Mouse (Mus musculus) midbrain, embryonic 14.5 days (tissue): ENCODE results near the gene 1700016D06Rik. TPM values are rescaled to one million over a fixed set of nuclear protein-coding genes. Genes with fewer than 3 reads are reported as not detected.

Experiments used
- ATAC-seq: fragments of 200-750 bp; cut with Nextera tagmentation; 2 replicates; pipeline ENCODE4 v1.8.0; 2017; ENCODE audit warnings: moderate number of reproducible peaks, moderate library complexity; ENCODE audit not compliant: low FRiP score, low TSS enrichment
- DNase-seq: peaks from one replicate; pipeline ENCODE4 v3.0.0-alpha.2; 2015
- H3K27ac ChIP-seq: fragments of 300-500 bp; sonication (generic); replicated peaks from 2 replicates; pipeline ENCODE4 v1.5.1; 2014; ENCODE audit warnings: mild to moderate bottlenecking, low read depth, low read length, moderate library complexity
- H3K27me3 ChIP-seq: fragments of 300-500 bp; sonication (generic); 2 replicates; pipeline ENCODE4 v1.6.1; 2014; ENCODE audit warnings: low read length, control low read depth, mixed read lengths; ENCODE audit not compliant: control insufficient read depth, insufficient read depth
- H3K36me3 ChIP-seq: fragments of 300-500 bp; sonication (generic); 2 replicates; pipeline ENCODE4 v1.6.1; 2014; ENCODE audit warnings: low read length, control low read depth; ENCODE audit not compliant: control insufficient read depth, insufficient read depth
- H3K4me1 ChIP-seq: fragments of 300-500 bp; sonication (generic); 2 replicates; pipeline ENCODE4 v1.6.1; 2014; ENCODE audit warnings: mild to moderate bottlenecking, antibody characterized with exemption, low read length, control low read depth; ENCODE audit not compliant: control insufficient read depth, insufficient read depth
- H3K4me2 ChIP-seq: fragments of 300-500 bp; sonication (generic); 2 replicates; pipeline ENCODE4 v1.6.1; 2014; ENCODE audit warnings: mild to moderate bottlenecking, low read length, moderate library complexity
- H3K4me3 ChIP-seq: fragments of 300-500 bp; sonication (generic); replicated peaks from 2 replicates; pipeline ENCODE4 v1.5.1; 2014; ENCODE audit warnings: low read depth, low read length
- H3K9ac ChIP-seq: fragments of 300-500 bp; sonication (generic); replicated peaks from 2 replicates; pipeline ENCODE4 v1.6.1; 2014; ENCODE audit warnings: mild to moderate bottlenecking, low read length, moderate library complexity
- H3K9me3 ChIP-seq: fragments of 300-500 bp; sonication (generic); 2 replicates; pipeline ENCODE4 v1.6.1; 2016; ENCODE audit warnings: low read length, control low read depth, mixed read lengths; ENCODE audit not compliant: control insufficient read depth
- WGBS: fragments of 180-500 bp; shearing (Covaris S2); extraction: QIAGEN DNeasy Blood & Tissue Kit; methylation state at CpG from one replicate; pipeline ENCODE4 v1.1.7; 2014; 5-methylcytosine and 5-hydroxymethylcytosine counted together
- polyA plus RNA-seq: library from polyadenylated mRNA; unstranded; fragments of >200 nt; fragmentation: Nextera tagmentation; extraction: Ambion mirVana; gene quantifications from 2 replicates; pipeline ENCODE4 v1.2.1, GENCODE M21; 2014

Gene 1700016D06Rik
- polyA plus RNA-seq, 1 experiment from 2014 or later: not detected

- Histone ChIP-seq H3K4me3 (peak overlapping the region; percentile 76), H3K36me3 (peaks cover 15% of the 10 kb centered on the region), H3K27me3 (0 out of 2 replicates have a peak, but pooled peaks cover 3% of the 10 kb centered on the region), H3K4me2 (peak overlapping the region; percentile 74), H3K9me3 (no peaks in the 10 kb centered on the region), H3K9ac (peak overlapping the region; percentile 16; the same call in 1 of the 2 replicates), H3K4me1 (peaks cover 22% of the 10 kb centered on the region), H3K27ac (no peak overlapping the region)
- DNase-seq (no peak), ATAC-seq (no peak)
- 75% methylated on average over 12 of the region's 12 CpGs for WGBS
These were observed 29.5 kb upstream of the 1700016D06Rik start for GRCm38 (mm10) chr8:11730271-11730940.

GRCm38 (mm10) chr8:11728482-11729295, 27.8 kb upstream of the 1700016D06Rik start:
- DNase-seq (peak; percentile 86), ATAC-seq (peak; percentile 57)
- Histone ChIP-seq H3K9ac (peak overlapping the region; percentile 98), H3K4me1 (peaks cover 22% of the 10 kb centered on the region), H3K27ac (peak overlapping the region; percentile 100), H3K27me3 (0 out of 2 replicates have a peak, but pooled peaks cover 3% of the 10 kb centered on the region), H3K4me2 (peak overlapping the region; percentile 74), H3K4me3 (peak overlapping the region; percentile 76), H3K36me3 (no peaks in the 10 kb centered on the region), H3K9me3 (no peaks in the 10 kb centered on the region)
- under 1% methylated on average over 55 of the region's 61 CpGs for WGBS

GRCm38 (mm10) chr8:11727651-11728481, 27.0 kb upstream of the 1700016D06Rik start, which contains the start of gene Arhgef7:
Gene Arhgef7, plus strand, starts transcription at chr8:11727721.
- Histone ChIP-seq H3K27me3 (0 out of 2 replicates have a peak, but pooled peaks cover 3% of the 10 kb centered on the region), H3K4me1 (peaks cover 22% of the 10 kb centered on the region), H3K4me3 (peak within 1 kb of the TSS; percentile 76), H3K9ac (peak within 1 kb of the TSS; percentile 98), H3K9me3 (no peaks in the 10 kb centered on the region), H3K27ac (peak within 1 kb of the TSS; percentile 100), H3K4me2 (peak within 1 kb of the TSS; percentile 74), H3K36me3 (no peaks in the 10 kb centered on the region)
- peak; percentile 97 for DNase-seq
- WGBS: under 1% methylated on average over 116 of the region's 127 CpGs
- peak; percentile 92 for ATAC-seq

- H3K9ac ChIP-seq: peak overlapping the region; percentile 98
- peak overlapping the region; percentile 74 for H3K4me2 ChIP-seq
- WGBS: 1% methylated on average over 22 of the region's 22 CpGs
- H3K36me3 ChIP-seq: no peaks in the 10 kb centered on the region
- no peaks in the 10 kb centered on the region for H3K9me3 ChIP-seq
- 0 out of 2 replicates have a peak, but pooled peaks cover 3% of the 10 kb centered on the region for H3K27me3 ChIP-seq
- DNase-seq (no peak), ATAC-seq (peak; percentile 34)
- H3K4me1 ChIP-seq: peaks cover 22% of the 10 kb centered on the region
- peak overlapping the region; percentile 100 for H3K27ac ChIP-seq
- H3K4me3 ChIP-seq: peak overlapping the region; percentile 76
These were observed 26.4 kb upstream of the 1700016D06Rik start for GRCm38 (mm10) chr8:11727273-11727650.

GRCm38 (mm10) chr8:11717194-11717593, 16.3 kb upstream of the 1700016D06Rik start:
- H3K27me3 ChIP-seq: no peaks in the 10 kb centered on the region
- ATAC-seq (no peak), DNase-seq (no peak)
- no peak overlapping the region for H3K4me2 ChIP-seq
- H3K27ac ChIP-seq: no peak overlapping the region
- no peaks in the 10 kb centered on the region for H3K9me3 ChIP-seq
- no peaks in the 10 kb centered on the region for H3K4me1 ChIP-seq
- no peak overlapping the region for H3K4me3 ChIP-seq
- H3K36me3 ChIP-seq: no peaks in the 10 kb centered on the region
- no peak overlapping the region for H3K9ac ChIP-seq
- 83% methylated on average over 4 of the region's 4 CpGs for WGBS

GRCm38 (mm10) chr8:11712244-11712643, 11.4 kb upstream of the 1700016D06Rik start:
- 94% methylated on average over 6 of the region's 6 CpGs for WGBS
- no peaks in the 10 kb centered on the region for H3K9me3 ChIP-seq
- no peak overlapping the region for H3K4me2 ChIP-seq
- H3K4me1 ChIP-seq: no peaks in the 10 kb centered on the region
- H3K27ac ChIP-seq: no peak overlapping the region
- no peaks in the 10 kb centered on the region for H3K27me3 ChIP-seq
- ATAC-seq: no peak
- H3K9ac ChIP-seq: no peak overlapping the region
- H3K4me3 ChIP-seq: no peak overlapping the region
- DNase-seq: peak; percentile 19
- no peaks in the 10 kb centered on the region for H3K36me3 ChIP-seq

- DNase-seq: no peak
- no peak for ATAC-seq
- no peak overlapping the region for H3K4me3 ChIP-seq
- H3K4me2 ChIP-seq: no peak overlapping the region
- no peaks in the 10 kb centered on the region for H3K9me3 ChIP-seq
- H3K27ac ChIP-seq: no peak overlapping the region
- no peak overlapping the region for H3K9ac ChIP-seq
- H3K4me1 ChIP-seq: no peaks in the 10 kb centered on the region
- no peaks in the 10 kb centered on the region for H3K27me3 ChIP-seq
- 43% methylated on average over 5 of the region's 5 CpGs for WGBS
- H3K36me3 ChIP-seq: no peaks in the 10 kb centered on the region
These were observed 9.6 kb upstream of the 1700016D06Rik start for GRCm38 (mm10) chr8:11710415-11710814.

- Histone ChIP-seq H3K4me2 (no peak overlapping the region), H3K27ac (no peak overlapping the region), H3K4me3 (no peak overlapping the region), H3K9me3 (no peaks in the 10 kb centered on the region), H3K4me1 (no peaks in the 10 kb centered on the region), H3K27me3 (no peaks in the 10 kb centered on the region), H3K36me3 (no peaks in the 10 kb centered on the region), H3K9ac (no peak overlapping the region)
- 85% methylated on average over 3 of the region's 3 CpGs for WGBS
- ATAC-seq: no peak
- DNase-seq: no peak
These were observed 8.7 kb upstream of the 1700016D06Rik start for GRCm38 (mm10) chr8:11709542-11709941.
